Mouse (Mus musculus) myocyte (in vitro differentiated cells): Measurements from ENCODE around the gene BC035044.

Experiments
- CEBPB ChIP-seq: IDR thresholded peaks from 2 replicates; pipeline ENCODE4 v1.6.1; 2011; ENCODE audit warnings: mild to moderate bottlenecking, moderate library complexity; ENCODE audit not compliant: poor library complexity, insufficient read depth, severe bottlenecking
- E2F4 ChIP-seq: IDR thresholded peaks from one replicate; pipeline ENCODE4 v1.6.1; 2011; ENCODE audit warnings: mild to moderate bottlenecking, control low read depth, moderate library complexity; ENCODE audit not compliant: insufficient read depth
- MAX ChIP-seq: IDR thresholded peaks from one replicate; pipeline ENCODE4 v1.6.1; 2011; ENCODE audit warnings: low read depth, mild to moderate bottlenecking, control low read depth
- MYOG ChIP-seq, 3 experiments: IDR thresholded peaks; one replicate each; pipeline ENCODE4 v1.6.1; 2011; ENCODE audit warnings: control low read depth in 2 of 3, low read depth in 2 of 3, mild to moderate bottlenecking in 2 of 3; ENCODE audit not compliant: insufficient read length in 2 of 3, control insufficient read depth in 1 of 3, insufficient read depth in 1 of 3
- POLR2A ChIP-seq: IDR thresholded peaks from one replicate; pipeline ENCODE4 v1.6.1; 2011; ENCODE audit warnings: low read depth, mild to moderate bottlenecking, control low read depth, moderate library complexity; ENCODE audit not compliant: insufficient read length
- REST ChIP-seq: IDR thresholded peaks from one replicate; pipeline ENCODE4 v1.6.1; 2011; ENCODE audit warnings: mild to moderate bottlenecking, control low read depth, moderate library complexity; ENCODE audit not compliant: insufficient read depth, insufficient read length
- SRF ChIP-seq: IDR thresholded peaks from one replicate; pipeline ENCODE4 v1.6.1; 2011; ENCODE audit warnings: low read depth; ENCODE audit not compliant: control insufficient read depth, insufficient read length
- USF1 ChIP-seq: IDR thresholded peaks from one replicate; pipeline ENCODE4 v1.6.1; 2011; ENCODE audit warnings: low read depth, mild to moderate bottlenecking, control low read depth, moderate library complexity

DNA sequence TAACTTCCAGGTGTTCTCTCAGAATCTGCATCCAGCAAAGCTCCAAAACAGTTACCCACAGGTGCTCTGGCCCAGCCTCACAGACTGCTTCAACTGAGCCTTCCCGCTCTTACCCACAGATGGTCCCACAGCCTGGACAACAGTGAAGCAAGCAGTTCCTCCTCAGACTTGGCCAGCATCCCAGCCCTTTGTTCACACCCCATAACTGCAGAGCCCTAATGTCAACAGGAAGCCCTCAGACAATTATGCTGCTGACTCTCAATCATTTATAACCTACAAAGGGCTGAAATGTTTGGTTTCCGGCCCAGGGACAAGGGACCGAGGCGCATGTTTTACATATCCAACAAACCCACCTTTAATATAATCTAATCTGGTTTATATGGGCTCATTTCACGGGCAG, 34.7 kb downstream of the BC035044 start:
- TF ChIP-seq USF1 = no peak
- no peak for TF ChIP-seq POLR2A
- no peak for TF ChIP-seq MYOG (IDR thresholded peaks at IDR 0.05; ENCODE audit: control insufficient read depth in 1 of 3, insufficient read depth in 1 of 3, insufficient read length in 2 of 3, low read depth in 2 of 3)
- no peak for TF ChIP-seq REST
- TF ChIP-seq CEBPB = no peak
- TF ChIP-seq E2F4 = no peak
- no peak for TF ChIP-seq MAX
- no peak for TF ChIP-seq SRF
